Mouse (Mus musculus): ENCODE data around the gene Cd151. TPM values are rescaled to one million over a fixed set of nuclear protein-coding genes. Genes with fewer than 3 reads are reported as not detected.

Gene Cd151
- total RNA-seq, 2 experiments from 2014 or later, result 280 TPM

DNA sequence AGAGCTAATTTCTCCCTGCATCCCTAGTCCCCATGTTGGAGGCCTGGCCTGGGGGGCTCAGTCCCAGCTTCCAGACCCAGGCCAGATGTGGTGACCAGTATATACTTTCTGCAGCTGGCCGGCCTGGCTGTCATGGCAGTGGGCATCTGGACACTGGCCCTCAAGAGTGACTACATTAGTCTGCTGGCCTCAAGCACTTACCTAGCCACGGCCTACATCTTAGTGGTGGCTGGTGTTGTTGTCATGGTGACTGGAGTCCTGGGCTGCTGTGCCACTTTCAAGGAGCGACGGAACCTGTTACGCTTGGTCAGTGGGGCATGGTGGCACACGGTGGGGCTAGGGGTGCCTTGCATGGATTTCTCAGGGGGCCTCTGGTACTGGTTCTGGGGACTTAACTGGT is 2.2 kb downstream of the Cd151 start:
- DNase-seq (ENCODE audit: low spot score), result no peak
- intact Hi-C loops (cut with DNase I), result no loop called here

DNA sequence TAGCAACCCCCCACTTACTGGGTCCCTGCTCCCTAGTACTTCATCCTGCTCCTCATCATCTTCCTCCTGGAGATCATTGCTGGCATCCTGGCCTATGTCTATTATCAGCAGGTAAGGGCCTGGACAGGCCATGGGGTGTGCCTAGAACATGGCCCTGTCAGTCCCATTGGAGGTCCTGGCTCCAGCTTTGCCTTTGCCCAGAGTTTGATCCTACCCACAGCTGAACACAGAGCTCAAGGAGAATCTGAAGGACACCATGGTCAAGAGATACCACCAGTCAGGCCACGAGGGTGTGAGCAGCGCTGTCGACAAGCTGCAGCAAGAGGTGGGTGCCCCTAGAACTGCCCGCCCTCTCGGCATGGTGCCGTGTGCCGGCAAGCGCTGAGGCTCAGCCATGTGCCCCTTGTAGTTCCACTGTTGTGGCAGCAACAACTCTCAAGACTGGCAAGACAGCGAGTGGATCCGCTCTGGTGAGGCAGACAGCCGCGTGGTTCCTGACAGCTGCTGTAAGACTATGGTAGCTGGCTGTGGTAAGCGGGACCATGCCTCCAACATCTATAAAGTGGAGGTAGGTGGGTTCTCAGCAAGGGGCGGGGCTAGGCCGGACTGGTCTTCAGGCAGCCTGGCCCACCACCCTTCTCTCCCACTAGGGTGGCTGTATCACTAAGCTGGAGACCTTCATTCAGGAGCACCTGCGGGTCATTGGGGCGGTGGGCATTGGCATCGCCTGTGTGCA is 2.9 kb downstream of the Cd151 start:
- intact Hi-C loops (cut with DNase I), result no loop called here
- DNase-seq (ENCODE audit: low spot score), result no peak

DNA sequence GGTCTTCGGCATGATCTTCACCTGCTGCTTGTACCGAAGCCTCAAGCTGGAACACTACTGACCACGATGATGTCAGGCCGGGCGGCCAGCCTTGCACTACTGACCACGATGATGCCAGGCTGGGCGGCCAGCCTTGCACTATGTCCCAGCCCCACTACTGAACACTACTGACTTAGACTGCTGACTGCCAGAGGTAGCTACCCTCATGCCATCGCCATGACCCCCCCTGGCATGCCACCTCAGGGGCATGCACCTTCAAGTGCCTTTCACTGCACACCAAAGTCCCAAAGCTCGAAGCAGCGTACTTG is 3.4 kb downstream of the Cd151 start:
- no peak for DNase-seq (ENCODE audit: low spot score)
- intact Hi-C loops (cut with DNase I), result no loop called here

DNA sequence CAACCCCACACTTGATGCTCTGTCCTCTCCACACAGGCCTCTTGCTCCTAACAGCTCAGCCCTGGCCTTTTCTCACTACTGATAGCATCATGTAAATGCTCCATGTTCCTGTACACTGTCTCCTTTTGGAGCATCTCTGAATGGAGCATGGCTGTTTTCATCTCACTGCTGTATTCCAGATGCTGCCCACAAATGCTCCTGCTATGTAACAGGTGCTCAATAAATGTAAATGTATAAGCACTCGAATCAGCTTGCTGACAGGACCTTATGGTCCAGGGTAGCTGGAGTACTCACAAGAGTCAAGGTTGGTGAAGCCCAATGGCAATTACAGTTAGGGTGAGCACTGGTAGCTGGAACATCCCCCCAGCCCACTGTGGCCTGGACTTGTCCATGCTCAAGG is 4.0 kb downstream of the Cd151 start:
- intact Hi-C loops (cut with DNase I), result no loop called here

DNA sequence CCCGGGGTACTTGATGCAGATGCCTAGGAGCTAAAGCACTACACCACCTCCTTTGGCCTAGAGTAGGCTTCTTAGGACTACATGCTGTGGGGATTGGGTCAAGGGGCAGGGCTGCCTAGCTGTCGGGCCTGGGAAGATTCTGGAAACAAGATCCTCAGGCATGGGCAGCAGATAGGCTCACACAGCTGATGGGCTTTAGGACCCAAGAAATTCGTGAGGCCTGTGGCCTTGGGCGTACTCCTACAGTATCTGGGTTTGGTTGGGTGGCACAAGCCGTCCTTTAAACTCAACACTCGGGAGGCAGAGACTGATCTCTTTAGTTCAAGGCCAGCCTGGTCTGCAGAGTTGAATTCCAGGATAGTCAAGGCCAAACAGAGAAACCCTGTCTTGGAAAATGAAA is 5.0 kb downstream of the Cd151 start:
- intact Hi-C loops (cut with DNase I), result no loop called here
- no peak for DNase-seq (ENCODE audit: low spot score)

More for the DNA sequence above, 4.0 kb downstream of the Cd151 start:
- no peak for DNase-seq (ENCODE audit: low spot score)

DNA sequence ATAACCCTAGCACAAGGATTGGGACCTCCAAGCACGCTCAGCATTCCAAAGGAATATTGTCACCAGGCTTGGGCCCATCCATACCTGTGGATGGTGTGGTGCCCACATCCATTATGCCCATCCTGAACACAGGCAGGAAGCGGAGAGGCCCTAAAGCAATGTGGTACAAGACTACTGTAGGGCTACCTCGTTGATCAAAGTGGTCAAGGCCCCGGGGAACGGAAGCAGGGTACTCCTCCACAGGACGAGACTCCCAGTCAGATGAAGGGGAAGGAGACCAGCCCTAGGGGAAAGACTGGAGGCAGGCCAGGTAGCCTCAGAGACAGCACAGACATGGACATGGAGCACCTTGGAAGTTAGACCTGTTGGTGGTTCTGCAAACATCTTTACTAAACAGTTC is 5.6 kb downstream of the Cd151 start:
- no peak for DNase-seq (ENCODE audit: low spot score)
- intact Hi-C loops (cut with DNase I), result no loop called here

DNA sequence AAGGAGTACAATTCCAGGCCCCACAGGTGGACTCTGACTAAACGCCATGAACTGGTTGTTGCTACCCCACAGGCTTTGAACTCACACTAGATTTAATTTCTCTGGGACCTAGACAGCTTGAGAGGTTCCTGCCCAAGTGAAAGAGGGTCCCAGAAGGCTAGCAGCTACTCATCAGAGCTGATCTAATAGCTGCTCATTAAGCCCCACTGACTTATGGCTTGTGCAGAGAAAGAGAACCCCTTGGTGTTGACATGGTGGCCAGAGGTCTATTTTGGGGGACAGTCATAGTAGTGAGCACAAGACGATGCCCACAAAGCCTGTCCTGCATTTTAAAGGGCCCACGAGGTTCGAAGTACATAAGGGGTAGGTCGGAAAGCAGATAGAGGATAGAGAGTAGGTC is 7.0 kb downstream of the Cd151 start:
- intact Hi-C loops (cut with DNase I), result no loop called here
- no peak for DNase-seq (ENCODE audit: low spot score)

DNA sequence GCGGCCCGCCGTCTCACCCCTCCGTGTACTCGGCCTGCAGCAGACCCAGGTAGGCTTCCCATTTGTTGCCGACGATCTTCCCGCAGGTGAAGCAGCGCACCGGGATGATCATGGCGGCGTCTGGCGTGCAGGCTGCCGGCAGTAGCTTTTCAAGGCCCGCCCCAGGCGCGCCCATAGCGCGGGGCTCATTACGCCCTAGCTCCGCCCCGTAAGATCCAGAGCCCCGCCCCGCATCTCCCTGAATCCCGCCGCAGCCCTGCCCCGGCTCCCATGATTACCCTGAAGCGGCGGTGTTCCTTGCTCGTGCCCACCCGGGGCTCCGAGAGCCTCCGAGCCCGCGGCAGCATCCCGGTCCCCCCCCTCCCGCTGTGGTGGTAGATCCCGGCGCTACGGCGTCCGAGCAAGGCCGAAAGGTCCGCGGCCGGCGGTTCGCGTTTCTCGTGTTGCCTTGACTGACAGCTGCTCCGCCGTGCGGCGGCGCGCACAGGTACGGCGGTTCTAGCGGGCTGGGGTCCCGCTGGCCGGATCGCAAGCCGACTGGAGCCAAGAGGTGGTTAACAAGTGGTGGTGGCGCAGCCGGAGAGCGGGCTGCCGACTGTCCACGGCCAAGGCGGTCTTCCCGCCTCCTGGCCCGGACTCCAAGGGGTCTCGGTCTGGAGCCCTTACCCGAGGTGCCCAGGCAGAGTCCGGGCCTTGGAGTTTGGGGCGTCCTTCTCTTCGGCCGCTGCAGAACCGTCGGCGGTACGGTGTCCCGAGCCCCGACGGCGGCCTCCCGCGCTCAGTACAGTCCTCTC is 8.0 kb downstream of the Cd151 start, which contains the start of the genes Polr2l and Tspan4:
Gene Polr2l, minus strand, starts transcription at position 122 of the 794 bp plus-strand sequence.
Gene Tspan4, plus strand, starts transcription at position 230 of the 794 bp plus-strand sequence.
- DNase-seq (ENCODE audit: low spot score), result peak; percentile 76
- intact Hi-C loops (cut with DNase I), result no loop called here

DNA sequence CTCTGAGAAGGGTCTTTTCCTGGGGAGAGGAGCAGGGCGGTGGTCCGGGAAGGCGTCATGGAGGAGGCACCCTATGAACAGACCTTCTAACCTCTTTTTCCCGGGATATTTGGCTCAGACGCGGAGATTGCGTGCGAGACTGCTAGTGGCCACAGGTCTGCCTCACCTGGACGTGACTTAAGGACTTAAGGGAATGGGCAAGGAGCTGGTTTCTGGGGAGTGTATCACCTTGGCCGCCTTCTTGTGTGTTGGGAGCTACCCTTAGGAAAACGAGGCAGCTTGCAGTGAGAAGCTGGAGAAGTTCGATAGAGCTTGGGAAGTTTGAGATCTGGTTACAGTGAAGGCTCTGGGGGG is 8.6 kb downstream of the Cd151 start:
- intact Hi-C loops (cut with DNase I), result no loop called here

DNA sequence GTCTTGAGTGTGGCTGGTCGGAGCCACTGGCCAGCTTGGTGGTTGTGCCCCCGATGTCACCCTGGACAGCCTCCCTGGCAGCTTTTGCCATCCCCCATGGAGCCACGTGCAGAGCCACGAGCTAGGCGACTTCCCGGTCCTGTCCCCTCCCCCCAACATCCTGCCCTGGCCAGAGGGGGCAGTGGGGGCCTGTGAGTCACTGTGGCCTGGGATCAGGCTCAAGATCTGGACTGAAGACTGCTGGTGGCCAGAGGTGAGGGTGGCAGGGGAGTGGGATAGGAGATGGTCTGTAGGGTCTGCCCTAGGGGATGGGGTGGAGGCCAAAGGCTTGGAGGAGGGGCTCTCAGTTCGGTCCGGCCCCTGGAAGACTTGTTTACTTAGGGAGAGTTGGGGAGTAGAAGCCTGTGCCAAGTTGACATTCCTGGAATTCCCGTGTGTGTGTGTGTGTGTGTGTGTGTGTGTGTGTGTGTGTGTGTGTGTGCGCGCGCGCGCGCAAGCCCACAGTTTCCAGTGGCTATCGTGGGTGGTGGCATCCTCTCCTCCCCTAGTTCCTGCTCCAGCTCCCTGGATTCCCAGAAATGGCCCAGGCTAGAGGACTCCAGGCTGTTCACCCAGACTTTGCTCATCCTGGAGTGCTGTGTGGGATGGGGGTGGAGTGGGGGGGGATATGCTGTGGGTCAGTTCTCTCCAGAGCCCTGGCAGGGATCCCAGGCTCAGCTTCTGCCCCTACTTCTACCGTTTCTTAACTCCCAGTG is 9.2 kb downstream of the Cd151 start:
- DNase-seq (ENCODE audit: low spot score), result peak; percentile 90
- intact Hi-C loops (cut with DNase I), result no loop called here

More for the DNA sequence above, 8.6 kb downstream of the Cd151 start:
- DNase-seq (ENCODE audit: low spot score), result no peak

DNA sequence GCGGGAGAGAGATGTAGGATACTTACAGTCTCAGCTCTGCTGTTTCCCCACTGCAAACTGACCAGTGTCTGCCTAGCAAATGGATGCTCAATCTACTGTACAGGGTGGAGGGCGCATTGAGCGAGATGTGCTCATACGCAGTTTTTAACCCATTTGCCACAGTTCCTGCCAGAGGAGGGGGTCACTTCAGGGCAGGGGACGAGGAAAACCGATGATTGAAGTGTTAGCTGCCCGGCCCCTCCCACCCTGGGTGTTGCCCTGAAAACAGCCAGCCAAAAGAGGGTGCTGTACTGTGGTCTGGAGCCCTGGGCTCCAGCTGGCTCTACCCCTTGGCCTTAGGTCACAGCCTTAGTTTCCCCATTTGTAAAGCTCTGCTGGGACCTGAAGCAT is 9.8 kb downstream of the Cd151 start:
- no peak for DNase-seq (ENCODE audit: low spot score)
- intact Hi-C loops (cut with DNase I), result no loop called here

DNA sequence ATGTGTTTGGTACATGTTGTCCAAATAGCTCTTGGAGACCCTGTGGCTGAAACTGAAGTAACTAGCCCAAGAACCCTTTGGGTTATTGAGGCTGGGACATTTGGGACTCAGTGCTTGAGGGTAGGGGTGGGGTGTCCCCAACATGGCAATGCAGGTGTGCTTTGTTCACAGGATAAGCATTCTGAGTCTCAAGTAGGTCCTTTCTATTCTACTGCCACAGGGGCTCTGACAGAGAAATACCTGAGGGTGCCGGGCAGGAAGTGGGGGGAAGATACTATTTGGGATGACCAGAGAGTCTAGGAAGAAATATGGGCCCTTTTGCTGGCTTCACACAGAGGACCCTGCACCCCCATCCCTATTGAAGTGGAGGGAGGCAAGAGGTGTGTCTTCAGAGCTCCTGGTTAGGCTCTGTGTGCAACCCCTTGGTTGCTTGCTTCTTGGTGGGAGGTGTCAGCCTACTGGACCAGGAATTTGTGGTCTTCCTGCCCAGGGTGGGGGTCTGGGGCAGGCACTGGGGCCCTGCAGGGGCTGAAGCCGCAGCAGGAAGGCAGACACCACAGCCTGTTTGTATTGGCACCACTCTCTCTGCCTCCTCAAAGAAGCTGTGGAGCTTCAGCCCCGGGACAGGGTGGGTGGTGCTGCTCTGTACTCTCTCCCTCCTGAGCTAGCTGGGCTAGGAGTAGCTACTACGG is 10.5 kb downstream of the Cd151 start:
- intact Hi-C loops (cut with DNase I), result no loop called here
- no peak for DNase-seq (ENCODE audit: low spot score)

DNA sequence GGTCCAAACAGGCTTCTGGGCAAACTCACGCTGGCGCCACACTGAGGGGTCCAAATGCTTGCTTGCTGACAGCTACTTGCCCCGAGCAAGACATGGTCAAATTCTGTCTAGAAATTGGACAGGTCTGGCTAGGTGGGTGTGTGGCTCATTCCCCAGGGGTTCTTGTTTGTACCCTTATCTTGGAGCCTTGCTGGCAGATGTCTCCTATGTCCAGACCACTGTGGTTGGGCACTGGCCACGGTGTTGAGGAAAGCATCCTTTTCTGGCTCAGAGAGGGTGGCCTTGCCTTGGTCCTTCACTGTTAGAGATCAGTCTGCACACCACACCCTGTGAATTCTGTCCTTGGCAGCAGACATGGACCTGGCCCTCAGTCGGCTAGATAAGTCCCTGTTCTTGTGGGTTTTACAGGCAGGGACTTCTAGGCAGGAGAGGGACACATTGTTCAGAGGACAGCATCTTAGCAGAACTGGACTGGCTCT is 11.1 kb downstream of the Cd151 start:
- intact Hi-C loops (cut with DNase I), result no loop called here
- DNase-seq (ENCODE audit: low spot score), result no peak

DNA sequence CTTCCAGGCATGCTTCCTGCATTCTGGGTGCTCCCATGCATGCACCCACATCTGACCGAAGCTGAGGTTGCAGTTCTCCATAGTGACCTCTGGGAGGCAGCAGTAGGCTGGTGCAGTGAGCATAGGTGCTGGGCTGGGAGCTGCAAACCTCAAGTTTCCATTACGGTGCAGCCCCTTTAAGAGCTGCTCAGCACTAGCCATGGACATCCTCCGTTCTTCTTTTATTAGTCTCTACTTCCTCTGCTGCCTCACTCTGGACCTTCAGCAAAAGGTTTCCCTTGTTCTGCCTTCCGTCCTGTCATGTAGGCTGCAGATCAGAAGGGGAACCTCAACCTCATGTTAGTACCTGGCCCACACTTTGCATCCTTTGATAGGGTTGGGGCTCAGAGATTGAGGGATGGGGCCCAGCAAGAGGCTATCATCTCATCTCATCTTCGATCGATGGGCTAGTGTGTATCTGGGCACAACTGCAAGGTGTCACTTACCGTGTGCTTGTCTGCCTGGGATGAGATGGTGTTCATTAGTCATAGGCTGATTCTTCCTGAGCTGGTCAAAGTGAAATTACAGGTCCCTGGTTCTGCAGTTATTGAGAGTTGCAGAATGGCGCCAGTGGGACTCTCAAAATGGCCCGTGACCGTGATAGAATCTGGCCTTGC is 13.8 kb downstream of the Cd151 start:
- intact Hi-C loops (cut with DNase I), result loop anchor here (1.0 to 5.0 kb wide), 3 partner anchors 45 to 185 kb away; no protein-coding TSS in a partner anchor
- DNase-seq (ENCODE audit: low spot score), result no peak

DNA sequence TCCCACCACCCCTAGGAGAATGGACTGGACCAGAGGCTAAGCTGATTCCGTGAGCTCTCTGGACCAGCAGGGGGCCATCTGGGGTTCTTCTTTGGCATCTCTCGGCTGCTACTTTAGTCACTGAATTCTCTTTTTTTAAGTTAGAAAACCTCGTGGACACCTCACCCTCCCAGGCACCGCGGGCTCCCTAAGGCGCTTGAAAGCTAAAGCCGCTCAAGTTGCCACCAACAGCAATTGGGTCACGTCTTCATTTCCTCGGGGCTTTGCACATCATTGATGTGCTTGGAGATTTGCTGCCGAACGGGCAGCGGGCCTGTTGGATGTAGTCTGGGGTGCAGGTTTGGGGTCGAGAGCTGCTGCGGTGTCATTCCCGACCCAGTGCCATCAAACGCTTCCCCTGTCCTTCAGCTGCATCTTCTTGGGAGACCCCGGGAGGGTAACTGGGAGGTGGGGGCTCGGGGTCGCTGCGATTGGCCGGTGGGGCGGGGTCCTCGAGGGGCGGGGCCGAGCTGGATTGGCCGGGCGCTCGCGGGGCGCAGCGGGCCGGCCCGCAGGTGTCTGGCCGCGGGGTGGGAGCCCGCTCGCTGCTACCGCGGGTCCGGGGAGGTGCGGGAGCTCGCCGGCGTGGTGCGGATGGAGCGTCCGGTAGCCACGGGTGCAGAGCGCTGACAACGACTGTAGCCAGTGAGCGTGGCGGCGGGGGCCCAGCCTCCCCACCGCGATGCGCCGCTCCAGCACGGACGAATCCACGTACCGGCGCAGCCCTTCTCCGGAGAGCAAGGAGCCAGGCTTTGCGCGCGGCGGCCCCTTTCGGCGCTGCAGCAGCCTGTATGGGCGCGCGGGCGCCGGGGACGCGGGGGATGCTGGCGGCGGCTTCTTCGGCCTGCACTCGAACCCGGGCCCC is 14.6 kb downstream of the Cd151 start:
- DNase-seq (ENCODE audit: low spot score), result no peak
- intact Hi-C loops (cut with DNase I), result loop anchor here (1.0 to 5.0 kb wide), 3 partner anchors 45 to 185 kb away; no protein-coding TSS in a partner anchor

DNA sequence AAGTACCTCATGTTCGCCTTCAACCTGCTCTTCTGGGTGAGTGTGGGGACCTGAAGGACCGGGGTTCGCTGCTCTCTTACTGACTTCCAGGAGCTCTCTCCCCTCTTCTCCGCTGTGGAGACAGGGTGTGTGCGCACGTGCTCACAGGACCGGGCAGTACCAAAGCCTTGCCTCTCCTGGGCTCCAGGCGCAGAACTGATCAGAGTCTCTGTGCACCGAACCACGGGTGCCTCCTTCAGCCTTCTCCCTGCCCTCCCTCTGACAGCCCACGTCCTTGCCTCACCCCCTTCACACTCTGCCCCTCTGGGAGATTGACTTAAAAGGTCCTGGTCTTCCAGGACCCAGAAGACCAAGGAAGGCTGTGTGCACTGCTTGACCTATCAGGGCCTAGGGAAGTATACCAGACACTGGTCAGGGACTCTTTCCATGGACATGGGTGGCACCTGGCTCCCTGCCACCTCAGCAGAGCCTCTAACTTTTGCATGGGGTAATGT is 15.4 kb downstream of the Cd151 start:
- intact Hi-C loops (cut with DNase I), result loop anchor here (5.0 kb wide), 1 partner anchor 135 kb away; no protein-coding TSS in a partner anchor
- no peak for DNase-seq (ENCODE audit: low spot score)

DNA sequence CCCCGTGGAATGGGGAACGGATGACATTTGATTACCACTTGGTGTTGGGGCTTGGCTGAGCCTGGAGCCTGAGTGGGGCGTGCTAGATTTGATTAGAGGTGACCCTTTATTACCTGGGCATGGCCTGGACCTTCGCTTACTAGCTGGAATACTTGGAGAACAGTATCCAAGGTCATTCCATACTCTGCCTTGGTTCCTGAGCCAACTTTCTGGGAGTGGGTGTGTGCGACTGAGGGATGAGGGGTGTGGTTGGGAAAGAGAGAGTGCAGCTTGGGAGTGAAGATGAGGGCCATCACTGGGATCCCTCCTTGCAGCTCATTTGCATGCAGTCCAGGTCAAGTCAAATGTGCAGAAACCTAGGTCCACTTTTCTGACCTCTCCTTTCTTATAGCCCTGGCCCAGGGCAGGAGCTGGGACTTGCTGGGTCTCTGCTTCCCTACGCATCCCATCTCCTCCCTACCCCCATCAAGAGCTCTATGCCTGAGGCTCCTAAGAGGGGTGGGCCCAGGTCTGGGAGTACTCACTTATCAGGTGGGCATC is 16.0 kb downstream of the Cd151 start:
- DNase-seq (ENCODE audit: low spot score), result no peak
- intact Hi-C loops (cut with DNase I), result loop anchor here (5.0 kb wide), 1 partner anchor 134 kb away; no protein-coding TSS in a partner anchor
